Mouse (Mus musculus) ES-E14 (cell line): ENCODE measurements around the gene Basp1. TPM values are rescaled to one million over a fixed set of nuclear protein-coding genes. Genes with fewer than 3 reads are reported as not detected.
"Not testable (repeated sequence)": the region's sequence is repeated elsewhere in the genome, so short reads cannot be mapped to it uniquely, and the experiment has no call there.

Experiments used
- DNase-seq: peaks from one replicate; pipeline ENCODE4 v3.0.0-alpha.2; 2013; ENCODE audit warnings: low read depth, low spot score
- H3K27ac ChIP-seq: 2 replicates; pipeline ENCODE4 v1.5.1; 2012; ENCODE audit warnings: low read depth, mild to moderate bottlenecking, low read length, moderate library complexity, mixed read lengths; ENCODE audit not compliant: poor library complexity, insufficient read depth, severe bottlenecking
- H3K36me3 ChIP-seq: 2 replicates; pipeline ENCODE4 v1.6.1; 2012; ENCODE audit warnings: mild to moderate bottlenecking, low read length, moderate library complexity, mixed read lengths; ENCODE audit not compliant: control insufficient read depth, poor library complexity, insufficient read depth, severe bottlenecking
- H3K4me1 ChIP-seq, 2 experiments: fragments of 150-350 bp in 1 of 2; sonication (generic) in 1 of 2; 2 replicates each; pipeline ENCODE4 v1.6.1; 2012; ENCODE audit warnings: low read length in 2 of 2, mild to moderate bottlenecking in 1 of 2, mixed read lengths in 1 of 2; ENCODE audit not compliant: control insufficient read depth in 2 of 2, insufficient read depth in 2 of 2, poor library complexity in 1 of 2
- H3K4me3 ChIP-seq, 2 experiments: fragments of 150-350 bp in 1 of 2; sonication (generic) in 1 of 2; 2 replicates each; pipeline ENCODE4 v1.5.1; 2012; ENCODE audit warnings: low read length in 2 of 2, low read depth in 1 of 2, mild to moderate bottlenecking in 1 of 2, mixed read lengths in 1 of 2; ENCODE audit not compliant: insufficient read depth in 1 of 2, poor library complexity in 1 of 2, severe bottlenecking in 1 of 2
- H3K9ac ChIP-seq: 2 replicates; pipeline ENCODE4 v1.6.1; 2012; ENCODE audit warnings: low read depth, mild to moderate bottlenecking, low read length, mixed read lengths; ENCODE audit not compliant: poor library complexity, insufficient read depth, severe bottlenecking
- H3K9me3 ChIP-seq: fragments of 150-350 bp; sonication (generic); 2 replicates; pipeline ENCODE4 v1.6.1; 2012; ENCODE audit warnings: low read depth, mild to moderate bottlenecking, low read length; ENCODE audit not compliant: control insufficient read depth, insufficient read depth
- CHD2 ChIP-seq: IDR thresholded peaks from 2 replicates; pipeline ENCODE4 v1.6.1; 2014; ENCODE audit warnings: mild to moderate bottlenecking, low read depth, low read length, inconsistent platforms
- HCFC1 ChIP-seq: IDR thresholded peaks from 2 replicates; pipeline ENCODE4 v1.6.1; 2012; ENCODE audit warnings: low read length, inconsistent platforms, borderline replicate concordance; ENCODE audit not compliant: insufficient read depth
- MAFK ChIP-seq: IDR thresholded peaks from 2 replicates; pipeline ENCODE4 v1.6.1; 2014; ENCODE audit warnings: mild to moderate bottlenecking, low read depth, low read length, inconsistent platforms; ENCODE audit not compliant: insufficient read depth
- ZC3H11A ChIP-seq: IDR thresholded peaks from 2 replicates; pipeline ENCODE4 v1.6.1; 2012; ENCODE audit warnings: low read depth, mild to moderate bottlenecking, inconsistent platforms, low read length, borderline replicate concordance
- ZNF384 ChIP-seq: IDR thresholded peaks from 2 replicates; pipeline ENCODE4 v1.6.1; 2012; ENCODE audit warnings: low read depth, low read length, inconsistent platforms
- in situ Hi-C, 2 experiments: fragments of 600-800 bp; cut with MboI; formaldehyde crosslinking; loops; one replicate each; pipeline ENCODE4 v1.15.1; 2025; ENCODE audit warnings: low sequenced_read_pairs in 2 of 2, inconsistent platforms in 1 of 2; ENCODE audit not compliant: unreplicated experiment in 2 of 2
- total RNA-seq: library from RNA; depleted of rRNA; stranded (reverse); fragments of 300-350 nt; gene quantifications from 2 replicates; pipeline ENCODE4 v1.2.3, GENCODE M21; 2012; rRNA removed

Basp1 gene
- total RNA-seq = 66.8 and 120 TPM in 2 replicates

DNA sequence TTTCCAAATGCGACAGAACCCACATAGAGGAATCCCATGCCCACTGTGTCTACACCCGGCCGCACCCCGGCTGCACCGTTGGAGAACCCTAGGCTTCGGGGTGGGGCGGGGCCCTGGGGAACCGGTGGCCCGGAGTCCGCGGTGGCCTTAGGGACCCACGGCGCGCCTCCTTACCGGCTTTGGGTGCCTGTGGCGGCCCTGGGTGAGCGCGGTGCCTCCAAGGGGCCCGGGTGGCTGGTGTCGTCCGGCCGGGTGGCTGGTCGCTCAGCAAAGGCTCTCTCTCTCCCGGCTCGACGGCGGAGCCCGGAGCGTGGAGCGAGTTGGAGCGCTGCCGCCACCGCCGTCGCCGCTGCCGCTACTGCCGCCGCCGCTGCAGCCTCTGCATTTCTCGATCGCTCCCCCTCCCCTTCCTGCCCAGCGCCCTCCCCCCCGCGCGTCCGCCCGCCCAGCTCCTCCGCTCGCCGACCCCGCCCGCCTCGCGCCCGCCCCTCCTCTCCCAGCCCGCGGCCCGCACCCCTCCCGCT is at the start of gene Basp1:
TSS of gene Basp1 (minus strand) at position 387 of the 524 bp plus-strand sequence.
- peak within 1 kb of the TSS; percentile 86 for H3K9ac ChIP-seq
- H3K27ac ChIP-seq = peak within 1 kb of the TSS; percentile 2; the same call in 1 of the 2 replicates
- H3K36me3 ChIP-seq = no peaks in the 10 kb centered on the region; the same call in 1 of the 2 replicates
- in situ Hi-C loops = loop anchor here in 1 of 2 experiments (25.0 kb wide), 3 partner anchors 276 to 826 kb away; no protein-coding TSS in a partner anchor
- peak within 1 kb of the TSS; percentile 79 to 85 for H3K4me3 ChIP-seq
- H3K4me1 ChIP-seq = peaks cover 0 to 7% of the 10 kb centered on the region in 2 experiments; a peak in 1 of 4 replicates
- peak; percentile 56 for DNase-seq
- TF ChIP-seq MAFK (no peak), HCFC1 (no peak), ZNF384 (no peak), ZC3H11A (no peak), CHD2 (no peak)
- no peaks in the 10 kb centered on the region for H3K9me3 ChIP-seq

DNA sequence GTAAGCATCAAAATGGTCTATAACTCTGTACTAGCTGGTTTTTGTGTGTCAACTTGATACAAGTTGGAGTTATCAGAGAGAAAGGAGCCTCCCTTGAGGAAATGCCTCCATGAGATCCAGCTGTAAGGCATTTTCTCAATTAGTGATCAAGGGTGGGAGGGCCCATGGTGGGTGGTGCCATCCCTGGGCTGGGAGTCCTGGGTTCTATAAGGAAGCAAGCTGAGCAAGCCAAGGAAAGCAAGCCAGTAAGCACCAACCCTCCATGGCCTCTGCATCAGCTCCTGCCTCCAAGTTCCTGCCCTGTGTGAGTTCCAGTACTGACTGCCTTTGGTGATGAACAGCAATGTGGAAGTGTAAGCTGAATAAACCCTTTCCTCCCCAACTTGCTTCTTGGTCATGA is 49.5 kb upstream of the Basp1 start:
- H3K4me3 ChIP-seq, H3K27ac ChIP-seq, H3K9me3 ChIP-seq, H3K36me3 ChIP-seq, H3K4me1 ChIP-seq, DNase-seq, H3K9ac ChIP-seq, in situ Hi-C loops: not testable (repeated sequence)

GRCm38 (mm10) chr15:25462056-25462762 is 48.6 kb upstream of the Basp1 start:
- in situ Hi-C loops = no loop called here
- no peak for DNase-seq
- no peak for TF ChIP-seq MAFK
- TF ChIP-seq HCFC1 = no peak
- TF ChIP-seq ZC3H11A = no peak
- no peak for TF ChIP-seq ZNF384
- TF ChIP-seq CHD2 = no peak
- H3K4me3 ChIP-seq = no peak overlapping the region
- no peaks in the 10 kb centered on the region for H3K9me3 ChIP-seq
- no peak overlapping the region for H3K9ac ChIP-seq
- no peaks in the 10 kb centered on the region for H3K36me3 ChIP-seq
- H3K27ac ChIP-seq = no peak overlapping the region
- no peaks in the 10 kb centered on the region for H3K4me1 ChIP-seq

DNA sequence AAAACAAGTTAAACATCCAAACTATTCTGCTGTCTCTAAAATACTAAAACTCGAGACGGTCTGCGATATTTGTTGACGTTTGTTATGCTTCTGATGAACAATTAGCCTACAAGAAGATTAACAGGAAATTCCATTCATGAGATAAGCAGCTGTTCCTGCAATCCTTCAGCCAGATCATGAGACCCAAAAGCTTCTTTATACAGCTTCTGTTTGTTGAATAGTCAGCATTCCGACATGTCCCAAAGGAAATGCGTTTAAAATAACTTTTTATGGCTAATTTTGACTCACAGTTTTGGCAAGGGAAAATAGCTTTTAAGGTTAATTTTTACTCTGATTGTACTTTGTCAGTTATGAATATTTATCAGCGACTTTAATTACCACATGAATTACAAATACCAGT is 46.3 kb upstream of the Basp1 start:
- Histone ChIP-seq H3K27ac (no peak overlapping the region), H3K9me3 (no peaks in the 10 kb centered on the region)
- in situ Hi-C loops = no loop called here

GRCm38 (mm10) chr15:25457421-25457820 is 43.9 kb upstream of the Basp1 start:
- H3K4me3 ChIP-seq = no peak overlapping the region
- no peaks in the 10 kb centered on the region for H3K36me3 ChIP-seq
- in situ Hi-C loops = no loop called here
- TF ChIP-seq MAFK (peak; percentile 67), HCFC1 (no peak)
- H3K27ac ChIP-seq = no peak overlapping the region
- no peak for DNase-seq
- no peak overlapping the region for H3K9ac ChIP-seq
- H3K9me3 ChIP-seq = no peaks in the 10 kb centered on the region
- no peaks in the 10 kb centered on the region for H3K4me1 ChIP-seq

More for the DNA sequence above, 46.3 kb upstream of the Basp1 start:
- no peak for DNase-seq
- Histone ChIP-seq H3K9ac (no peak overlapping the region), H3K36me3 (no peaks in the 10 kb centered on the region), H3K4me1 (no peaks in the 10 kb centered on the region), H3K4me3 (no peak overlapping the region)
- TF ChIP-seq HCFC1 = no peak
- TF ChIP-seq ZNF384 = no peak
- TF ChIP-seq CHD2 = no peak
- TF ChIP-seq ZC3H11A = no peak
- no peak for TF ChIP-seq MAFK
